Mouse (Mus musculus): Measurements from ENCODE around the gene Ggcx.

GRCm38 (mm10) chr6:72475221-72475985 is 61.3 kb downstream of the Ggcx start:
- TF ChIP-seq POLR2A (IDR thresholded peaks at IDR 0.05; ENCODE audit: low read depth, low read length) = no peak
- TF ChIP-seq CTCF (IDR thresholded peaks at IDR 0.05; ENCODE audit: extremely low read depth, insufficient read depth, insufficient read length, insufficient replicate concordance) = no peak
